Mouse (Mus musculus) intestine, postnatal 0 days (tissue): ENCODE measurements around the gene Gale. TPM values are rescaled to one million over a fixed set of nuclear protein-coding genes. Genes with fewer than 3 reads are reported as not detected.
A peak's percentile ranks its signal among the peaks of the same experiment; 100 is the strongest.

ENCODE experiments used
- ATAC-seq: fragments of 200-750 bp; cut with Nextera tagmentation; 2 replicates; pipeline ENCODE4 v1.8.0; 2017; ENCODE audit warnings: mild to moderate bottlenecking, moderate TSS enrichment, moderate library complexity
- H3K27ac ChIP-seq: fragments of 300-500 bp; sonication (generic); 2 replicates; pipeline ENCODE4 v1.5.1; 2014; ENCODE audit warnings: mild to moderate bottlenecking, low read depth, low read length, moderate library complexity
- H3K27me3 ChIP-seq: fragments of 300-500 bp; sonication (generic); replicated peaks from 2 replicates; pipeline ENCODE4 v1.6.1; 2014; ENCODE audit warnings: low read length, mixed read lengths; ENCODE audit not compliant: control insufficient read depth, insufficient read depth
- H3K36me3 ChIP-seq: fragments of 300-500 bp; sonication (generic); 2 replicates; pipeline ENCODE4 v1.6.1; 2014; ENCODE audit warnings: mild to moderate bottlenecking, moderate library complexity; ENCODE audit not compliant: control insufficient read depth, insufficient read depth
- H3K4me1 ChIP-seq: fragments of 300-500 bp; sonication (generic); replicated peaks from 2 replicates; pipeline ENCODE4 v1.6.1; 2014; ENCODE audit warnings: antibody characterized with exemption, low read length, mixed read lengths; ENCODE audit not compliant: control insufficient read depth, insufficient read depth
- H3K4me2 ChIP-seq: fragments of 300-500 bp; sonication (generic); replicated peaks from 2 replicates; pipeline ENCODE4 v1.6.1; 2014; ENCODE audit warnings: low read depth, mild to moderate bottlenecking, moderate library complexity
- H3K4me3 ChIP-seq: fragments of 300-500 bp; sonication (generic); 2 replicates; pipeline ENCODE4 v1.5.1; 2014; ENCODE audit warnings: low read depth, low read length
- H3K9ac ChIP-seq: fragments of 300-500 bp; sonication (generic); 2 replicates; pipeline ENCODE4 v1.6.1; 2014; ENCODE audit warnings: mild to moderate bottlenecking, low read depth, low read length
- H3K9me3 ChIP-seq: fragments of 300-500 bp; sonication (generic); 2 replicates; pipeline ENCODE4 v1.6.1; 2016; ENCODE audit warnings: mixed run types; ENCODE audit not compliant: control insufficient read depth
- CTCF ChIP-seq: sonication (generic); IDR thresholded peaks from 2 replicates; pipeline ENCODE4 v1.5.1; 2016; ENCODE audit warnings: low read depth, mild to moderate bottlenecking, control low read depth, antibody characterized with exemption, moderate library complexity
- WGBS: fragments of 180-500 bp; shearing (Covaris S2); extraction: QIAGEN DNeasy Blood & Tissue Kit; methylation state at CpG from one replicate; pipeline ENCODE4 v1.1.7; 2014; 5-methylcytosine and 5-hydroxymethylcytosine counted together
- polyA plus RNA-seq: library from polyadenylated mRNA; unstranded; fragments of >200 nt; fragmentation: Nextera tagmentation; extraction: Ambion mirVana; gene quantifications from 2 replicates; pipeline ENCODE4 v1.2.1, GENCODE M21; 2015

The Gale gene
- polyA plus RNA-seq, 1 experiment from 2014 or later: 131 TPM

DNA sequence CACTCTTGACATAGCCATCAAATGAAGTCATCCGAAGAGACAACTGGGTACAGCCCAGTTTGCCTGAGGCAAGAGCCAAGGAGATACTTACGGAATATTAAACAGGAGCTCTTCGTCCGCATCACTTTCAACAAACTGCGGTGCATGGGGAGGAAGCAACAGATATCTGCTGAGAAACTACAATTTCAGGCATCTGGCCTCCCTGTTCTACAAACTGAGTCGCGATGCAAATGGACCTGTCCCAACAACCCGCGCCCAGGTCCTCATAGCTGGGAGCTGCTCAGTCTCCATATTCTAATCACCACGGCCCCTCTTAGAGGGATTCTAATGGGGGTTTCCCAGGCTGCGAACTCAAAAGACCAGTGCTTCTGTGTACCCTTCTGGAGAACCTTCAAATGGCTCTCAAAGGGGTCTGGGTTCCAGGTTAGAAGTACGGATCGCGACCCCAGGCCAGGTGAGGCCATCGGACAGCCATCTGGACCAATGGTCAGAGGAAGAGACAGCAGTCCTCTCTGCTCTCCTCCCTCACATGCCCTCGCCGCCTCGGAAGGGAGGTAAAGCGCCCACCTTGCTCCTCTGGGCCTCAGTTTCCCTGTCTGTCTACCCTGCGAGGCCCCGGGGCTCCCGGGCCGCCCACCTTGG lies 22.9 kb downstream of the Gale start:
- peak overlapping the region; percentile 94 for H3K4me2 ChIP-seq
- no peaks in the 10 kb centered on the region for H3K9me3 ChIP-seq
- no peak; the same call in 1 of the 2 replicates for ATAC-seq
- peak overlapping the region; percentile 85 for H3K9ac ChIP-seq
- peak overlapping the region; percentile 82 for H3K27ac ChIP-seq
- H3K27me3 ChIP-seq: no peaks in the 10 kb centered on the region
- no peak for TF ChIP-seq CTCF
- peak overlapping the region; percentile 89 for H3K4me3 ChIP-seq
- H3K4me1 ChIP-seq: 0 out of 2 replicates have a peak, but pooled peaks cover 8% of the 10 kb centered on the region
- peaks cover 16% of the 10 kb centered on the region; the same call in 1 of the 2 replicates for H3K36me3 ChIP-seq
- 4% methylated on average over 23 of the region's 23 CpGs for WGBS

DNA sequence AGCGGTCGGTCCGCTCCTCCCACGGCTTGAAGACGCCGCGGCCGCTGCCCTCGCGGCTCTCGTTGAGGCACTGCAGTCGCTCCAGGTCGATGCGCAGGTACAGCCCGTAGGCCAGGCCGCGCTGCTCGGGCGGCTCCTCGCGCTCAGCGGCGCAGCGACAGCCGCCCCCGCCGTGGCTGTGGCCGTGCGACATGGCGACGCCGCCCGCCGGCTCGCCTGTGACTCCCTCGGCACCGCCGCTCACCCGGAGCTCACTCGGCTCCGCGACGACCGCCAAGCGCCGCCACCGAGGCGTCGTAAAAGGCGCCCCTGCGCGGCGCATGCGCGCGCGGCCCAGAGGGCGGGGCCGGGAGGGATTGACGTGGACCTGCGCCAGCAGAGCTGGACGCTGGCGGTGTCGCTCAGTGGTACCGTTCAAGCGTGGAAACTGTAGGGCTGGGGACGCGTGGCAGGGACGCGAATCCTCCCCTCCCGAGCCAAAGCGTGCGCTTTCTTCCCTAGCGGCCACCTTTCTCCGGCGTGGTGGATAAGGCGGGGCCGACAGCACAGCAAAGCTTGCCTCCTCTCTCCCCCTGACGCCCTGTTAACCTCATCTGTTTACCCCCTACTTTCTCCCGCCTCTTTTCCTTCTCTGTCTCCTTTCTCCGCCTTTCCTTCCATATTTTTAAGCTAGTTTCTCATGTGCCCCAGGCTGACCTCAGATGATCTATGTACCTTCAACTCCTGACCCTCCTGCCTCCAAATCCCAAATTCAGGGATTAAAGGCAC lies 23.6 kb downstream of the Gale start, which contains the start of gene Pithd1:
Gene Pithd1 (minus strand): TSS at position 322 of the 768 bp plus-strand sequence.
- under 1% methylated on average over 80 of the region's 81 CpGs for WGBS
- Histone ChIP-seq H3K4me2 (peak within 1 kb of the TSS; percentile 94), H3K27me3 (no peaks in the 10 kb centered on the region), H3K27ac (peak within 1 kb of the TSS; percentile 82), H3K4me1 (0 out of 2 replicates have a peak, but pooled peaks cover 8% of the 10 kb centered on the region), H3K9ac (peak within 1 kb of the TSS; percentile 85), H3K4me3 (peak within 1 kb of the TSS; percentile 89), H3K36me3 (peaks cover 16% of the 10 kb centered on the region; the same call in 1 of the 2 replicates), H3K9me3 (no peaks in the 10 kb centered on the region)
- peak; percentile 58 for TF ChIP-seq CTCF
- peak; percentile 87 for ATAC-seq

DNA sequence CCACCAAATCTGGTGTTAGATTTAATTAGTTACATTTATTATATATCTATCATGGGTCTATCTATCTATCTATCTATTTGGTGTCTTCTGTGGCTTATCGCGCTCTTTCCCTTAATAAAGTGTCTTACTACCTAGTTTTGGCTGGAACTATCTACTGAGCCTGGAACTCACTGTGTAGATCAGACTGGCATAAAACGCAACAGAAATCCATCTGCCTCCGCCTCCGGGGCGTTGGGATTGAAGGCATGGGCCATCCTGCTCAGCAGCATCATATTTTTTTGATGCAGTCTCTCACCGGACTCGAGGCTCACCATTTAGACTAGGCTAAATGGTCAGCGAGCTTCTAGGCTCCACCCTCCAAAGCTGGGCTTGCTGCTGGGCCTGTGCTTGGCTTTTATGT lies 24.2 kb downstream of the Gale start:
- peaks cover 12% of the 10 kb centered on the region; the same call in 1 of the 2 replicates for H3K36me3 ChIP-seq
- H3K4me2 ChIP-seq: peak overlapping the region; percentile 94
- no peaks in the 10 kb centered on the region for H3K27me3 ChIP-seq
- H3K9me3 ChIP-seq: no peaks in the 10 kb centered on the region
- TF ChIP-seq CTCF: no peak
- peak overlapping the region; percentile 89 for H3K4me3 ChIP-seq
- H3K9ac ChIP-seq: peak overlapping the region; percentile 85; the same call in 1 of the 2 replicates
- 0 out of 2 replicates have a peak, but pooled peaks cover 8% of the 10 kb centered on the region for H3K4me1 ChIP-seq
- H3K27ac ChIP-seq: no peak overlapping the region
- no peak for ATAC-seq
- WGBS: 71% methylated on average over 9 of the region's 9 CpGs

DNA sequence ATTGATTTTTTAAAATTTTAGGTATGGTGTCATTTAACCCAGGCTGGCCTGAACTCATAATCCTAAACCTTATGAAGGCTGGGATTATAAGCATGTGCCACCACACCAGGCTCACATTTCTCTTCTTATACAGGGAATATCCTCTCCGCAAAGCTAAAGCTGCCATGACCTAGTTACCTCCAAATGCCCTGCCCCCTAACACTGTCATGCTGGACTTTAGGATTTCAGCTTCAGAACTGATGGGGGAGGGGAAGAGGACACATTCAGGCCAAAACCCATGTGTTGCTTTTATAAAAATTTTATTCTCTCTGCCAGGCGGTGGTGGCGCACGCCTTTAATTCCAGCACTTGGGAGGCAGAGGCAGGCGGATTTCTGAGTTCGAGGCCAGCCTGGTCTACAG lies 30.4 kb downstream of the Gale start:
- WGBS: over 99% methylated on average over 6 of the region's 6 CpGs
- Histone ChIP-seq H3K9ac (no peak overlapping the region), H3K36me3 (no peaks in the 10 kb centered on the region), H3K27me3 (no peaks in the 10 kb centered on the region), H3K4me3 (no peak overlapping the region), H3K27ac (no peak overlapping the region), H3K4me1 (no peaks in the 10 kb centered on the region), H3K4me2 (no peak overlapping the region), H3K9me3 (no peaks in the 10 kb centered on the region)
- TF ChIP-seq CTCF: no peak
- ATAC-seq: no peak

DNA sequence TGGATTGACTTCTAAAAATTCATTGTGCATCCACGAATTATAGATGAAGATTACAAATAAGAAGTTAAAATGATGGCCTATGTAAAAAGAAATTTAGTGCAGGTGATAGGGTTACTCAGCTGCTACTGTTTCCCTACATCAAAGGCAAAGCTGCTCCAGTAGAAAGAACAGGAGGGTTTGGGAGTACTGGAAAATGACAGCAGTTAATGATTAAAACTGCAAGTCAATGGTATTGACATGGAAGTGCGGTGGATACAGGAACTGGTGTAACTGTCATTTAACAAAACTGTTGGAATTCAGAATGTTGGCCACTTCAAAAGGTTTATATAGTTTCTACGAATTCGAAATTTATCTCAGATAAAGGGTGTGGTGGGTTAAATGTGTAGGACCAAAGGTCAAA lies 31.6 kb downstream of the Gale start:
- no peaks in the 10 kb centered on the region for H3K27me3 ChIP-seq
- no peak overlapping the region for H3K27ac ChIP-seq
- H3K9me3 ChIP-seq: no peaks in the 10 kb centered on the region
- 72% methylated on average over 4 of the region's 4 CpGs for WGBS
- no peaks in the 10 kb centered on the region for H3K4me1 ChIP-seq
- no peak for TF ChIP-seq CTCF
- no peak for ATAC-seq
- H3K36me3 ChIP-seq: no peaks in the 10 kb centered on the region
- no peak overlapping the region for H3K4me2 ChIP-seq
- H3K9ac ChIP-seq: no peak overlapping the region
- H3K4me3 ChIP-seq: no peak overlapping the region

DNA sequence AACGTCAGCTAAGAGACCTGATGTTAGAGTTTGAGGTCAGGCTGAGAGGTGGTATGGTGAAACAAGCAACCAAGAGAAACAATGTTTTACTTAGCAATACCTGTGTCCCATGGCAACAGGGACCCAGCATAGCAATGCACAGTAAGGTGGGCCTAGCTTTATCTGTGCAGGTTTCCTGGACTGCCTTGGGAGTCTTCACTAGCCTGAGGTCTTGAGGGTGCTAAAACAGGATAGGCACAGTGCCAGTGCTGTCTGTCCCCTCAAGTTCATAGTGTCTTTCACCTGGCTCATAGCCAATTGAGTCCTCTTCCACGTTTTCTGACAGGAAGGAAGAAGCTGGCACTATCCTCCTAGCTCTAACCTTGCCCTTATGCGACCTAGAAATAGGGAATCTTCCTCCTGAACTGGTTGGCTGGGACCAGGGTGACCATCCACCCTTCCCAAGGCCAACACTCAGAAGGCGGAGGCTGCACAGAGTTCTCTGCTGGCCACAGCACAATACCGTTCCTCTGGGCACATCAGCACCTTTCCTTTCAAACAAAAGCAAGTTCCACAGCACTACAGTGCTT lies 40.7 kb downstream of the Gale start:
- WGBS: 88% methylated on average over 5 of the region's 5 CpGs
- peaks cover 68% of the 10 kb centered on the region for H3K36me3 ChIP-seq
- TF ChIP-seq CTCF: no peak
- H3K27me3 ChIP-seq: no peaks in the 10 kb centered on the region
- no peak overlapping the region for H3K4me2 ChIP-seq
- H3K4me1 ChIP-seq: no peaks in the 10 kb centered on the region
- ATAC-seq: no peak
- no peaks in the 10 kb centered on the region for H3K9me3 ChIP-seq
- H3K27ac ChIP-seq: no peak overlapping the region
- no peak overlapping the region for H3K4me3 ChIP-seq
- H3K9ac ChIP-seq: no peak overlapping the region
